Mouse (Mus musculus) forebrain, embryonic 10.5 days (tissue): Measurements from ENCODE around the gene Dcaf15. TPM values are rescaled to one million over a fixed set of nuclear protein-coding genes. Genes with fewer than 3 reads are reported as not detected.

Source experiments
- DNase-seq: peaks from one replicate; pipeline ENCODE4 v3.0.0-alpha.2; 2017; ENCODE audit warnings: low spot score; ENCODE audit errors: extremely low spot score
- H3K27ac ChIP-seq: fragments of 300-500 bp; sonication (generic); 2 replicates; pipeline ENCODE4 v1.5.1; 2016; ENCODE audit warnings: mild to moderate bottlenecking
- H3K27me3 ChIP-seq: fragments of 300-500 bp; sonication (generic); 2 replicates; pipeline ENCODE4 v1.6.1; 2016; ENCODE audit warnings: mild to moderate bottlenecking; ENCODE audit not compliant: poor library complexity, severe bottlenecking
- H3K36me3 ChIP-seq: fragments of 300-500 bp; sonication (generic); replicated peaks from 2 replicates; pipeline ENCODE4 v1.6.1; 2016; ENCODE audit warnings: mild to moderate bottlenecking, moderate library complexity
- H3K4me1 ChIP-seq: fragments of 300-500 bp; sonication (generic); 2 replicates; pipeline ENCODE4 v1.6.1; 2016
- H3K4me3 ChIP-seq: fragments of 300-500 bp; sonication (generic); 2 replicates; pipeline ENCODE4 v1.5.1; 2016; ENCODE audit warnings: mild to moderate bottlenecking, moderate library complexity
- H3K9me3 ChIP-seq: fragments of 300-500 bp; sonication (generic); 2 replicates; pipeline ENCODE4 v1.6.1; 2016; ENCODE audit warnings: mild to moderate bottlenecking, moderate library complexity
- WGBS: fragments of 180-500 bp; shearing (Covaris S2); methylation state at CpG from one replicate; pipeline ENCODE4 v1.1.7; 2016; 5-methylcytosine and 5-hydroxymethylcytosine counted together
- polyA plus RNA-seq: library from polyadenylated mRNA; unstranded; fragments of >200 nt; fragmentation: Nextera tagmentation; extraction: Ambion mirVana; gene quantifications from 2 replicates; pipeline ENCODE4 v1.2.1, GENCODE M21; 2016

Dcaf15 gene
- polyA plus RNA-seq, 1 experiment from 2014 or later, result 18.5 TPM

DNA sequence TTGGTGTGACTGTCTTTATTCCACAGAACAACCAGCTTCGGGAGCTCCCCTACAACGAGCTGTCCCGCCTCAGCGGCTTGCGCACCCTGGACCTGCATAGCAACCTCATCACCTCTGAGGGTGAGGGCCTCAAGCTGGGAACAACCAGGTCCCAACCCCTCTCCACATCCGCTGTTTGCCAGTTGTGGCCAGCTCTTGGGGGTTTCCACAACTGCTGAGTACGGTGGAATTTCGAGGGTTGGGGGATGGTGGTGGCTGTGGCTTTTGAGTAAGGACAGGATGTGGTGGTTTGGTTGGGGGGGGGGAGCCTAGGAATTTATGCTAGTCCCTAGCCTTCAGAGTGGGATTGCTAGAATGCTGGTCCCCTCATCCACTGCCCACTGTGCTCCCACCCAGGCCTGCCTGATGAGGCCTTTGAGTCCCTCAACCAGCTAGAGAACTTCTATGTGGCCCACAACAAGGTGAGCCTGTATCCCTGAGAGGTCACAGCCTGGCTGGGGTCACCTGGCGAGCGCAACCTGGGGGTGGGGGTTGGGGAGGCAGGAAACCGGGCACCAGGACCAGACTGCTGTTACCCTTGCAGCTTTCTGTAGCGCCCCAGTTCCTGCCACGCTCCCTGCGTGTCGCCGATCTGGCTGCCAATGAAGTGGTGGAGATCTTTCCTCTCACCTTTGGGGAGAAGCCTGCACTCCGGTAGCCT is 22.8 kb upstream of the Dcaf15 start:
- Histone ChIP-seq H3K36me3 (peaks cover 9% of the 10 kb centered on the region), H3K27ac (no peak overlapping the region), H3K9me3 (no peaks in the 10 kb centered on the region), H3K4me1 (peaks cover 19% of the 10 kb centered on the region), H3K4me3 (no peak overlapping the region), H3K27me3 (peaks cover 6% of the 10 kb centered on the region; the same call in 1 of the 2 replicates)
- 70% methylated on average over 17 of the region's 17 CpGs for WGBS
- no peak for DNase-seq

- H3K36me3 ChIP-seq, result peaks cover 3% of the 10 kb centered on the region
- H3K27ac ChIP-seq, result no peak overlapping the region
- H3K27me3 ChIP-seq, result peaks cover 6% of the 10 kb centered on the region; the same call in 1 of the 2 replicates
- peaks cover 19% of the 10 kb centered on the region for H3K4me1 ChIP-seq
- H3K9me3 ChIP-seq, result no peaks in the 10 kb centered on the region
- DNase-seq, result no peak
- 81% methylated on average over 2 of the region's 2 CpGs for WGBS
- no peak overlapping the region for H3K4me3 ChIP-seq
Observed at GRCm38 (mm10) chr8:84126742-84127141, 22.2 kb upstream of the Dcaf15 start.

DNA sequence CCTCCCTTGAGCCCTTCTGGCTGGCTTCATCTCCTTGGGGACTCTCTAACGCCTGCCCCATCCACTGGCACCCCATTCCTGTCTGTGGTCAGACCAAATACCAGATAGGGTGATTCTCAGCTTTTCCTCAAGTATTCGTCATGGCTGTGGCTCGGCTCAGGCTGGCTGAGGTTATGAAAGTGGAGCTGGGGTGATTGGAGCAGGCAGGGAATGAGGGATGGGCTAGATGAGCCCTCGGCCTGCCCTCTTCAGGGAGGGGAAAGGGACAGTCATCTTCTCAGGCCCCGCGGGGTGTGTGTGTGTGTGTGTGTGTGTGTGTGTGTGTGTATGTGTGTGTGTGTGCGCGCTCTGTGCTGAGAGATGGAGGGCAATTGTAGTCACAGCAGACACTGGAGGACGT is 21.1 kb upstream of the Dcaf15 start, which contains the start of gene Podnl1:
Podnl1 (plus strand) TSS at position 334 of the 400 bp plus-strand sequence.
- DNase-seq, result no peak

GRCm38 (mm10) chr8:84122151-84122550 is 17.6 kb upstream of the Dcaf15 start:
- no peak for DNase-seq
- H3K36me3 ChIP-seq, result no peaks in the 10 kb centered on the region
- H3K27ac ChIP-seq, result no peak overlapping the region
- H3K4me1 ChIP-seq, result peaks cover 5% of the 10 kb centered on the region; the same call in 1 of the 2 replicates
- no peaks in the 10 kb centered on the region for H3K9me3 ChIP-seq
- no peak overlapping the region for H3K4me3 ChIP-seq
- no peaks in the 10 kb centered on the region for H3K27me3 ChIP-seq
- 84% methylated on average over 3 of the region's 3 CpGs for WGBS

More for the DNA sequence above, 21.1 kb upstream of the Dcaf15 start, which contains the start of gene Podnl1:
- no peaks in the 10 kb centered on the region for H3K27me3 ChIP-seq
- peaks cover 15% of the 10 kb centered on the region for H3K4me1 ChIP-seq
- no peak within 1 kb of the TSS for H3K4me3 ChIP-seq
- H3K9me3 ChIP-seq, result no peaks in the 10 kb centered on the region
- H3K36me3 ChIP-seq, result no peaks in the 10 kb centered on the region
- WGBS, result 71% methylated on average over 9 of the region's 9 CpGs
- H3K27ac ChIP-seq, result no peak within 1 kb of the TSS

GRCm38 (mm10) chr8:84115646-84116045 is 11.1 kb upstream of the Dcaf15 start:
- 90% methylated on average over 6 of the region's 6 CpGs for WGBS
- no peak for DNase-seq

DNA sequence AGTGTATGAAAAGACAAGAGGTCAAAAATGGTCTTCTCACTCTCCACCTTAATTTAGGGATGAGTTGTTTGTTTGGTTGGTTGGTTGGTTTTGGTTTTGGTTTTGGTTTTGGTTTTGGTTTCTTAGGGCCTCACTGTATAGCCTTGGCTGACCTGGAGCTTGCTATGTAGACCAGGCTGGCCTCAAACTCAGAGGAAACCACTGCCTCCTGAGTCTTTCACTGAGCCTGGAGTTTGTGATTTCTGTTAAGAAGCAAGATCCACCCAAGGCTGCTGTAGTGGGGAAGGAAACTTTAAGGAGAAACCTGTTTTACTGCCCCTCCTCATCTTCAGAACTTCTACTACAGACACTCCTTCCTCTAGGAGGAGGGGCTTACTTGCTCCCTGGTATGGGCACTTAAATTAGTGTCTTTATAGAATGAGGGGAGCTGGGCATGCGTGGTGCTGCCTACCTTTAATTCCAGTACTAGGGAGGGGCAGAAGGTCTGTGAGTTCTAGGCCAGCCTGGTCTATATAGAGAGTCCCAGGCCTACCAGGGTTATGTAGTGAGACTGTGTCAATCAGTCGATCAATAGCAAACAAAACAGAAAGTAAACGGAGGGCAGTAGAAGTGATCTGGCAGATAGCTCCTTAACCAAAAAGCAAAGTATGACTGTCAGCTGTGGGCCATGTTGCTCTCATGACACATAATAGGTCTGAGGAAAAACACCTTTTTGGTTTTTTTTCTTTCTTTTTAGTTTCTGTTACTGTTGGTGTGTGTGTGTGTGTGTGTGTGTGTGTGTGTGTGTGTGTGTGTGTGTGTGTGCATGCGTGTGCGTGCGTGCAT is 1.9 kb upstream of the Dcaf15 start:
- Histone ChIP-seq H3K4me3 (no peak overlapping the region), H3K9me3 (no peaks in the 10 kb centered on the region), H3K27me3 (no peaks in the 10 kb centered on the region), H3K4me1 (peaks cover 31% of the 10 kb centered on the region), H3K27ac (no peak overlapping the region), H3K36me3 (peaks cover 18% of the 10 kb centered on the region)
- DNase-seq, result no peak
- WGBS, result 92% methylated on average over 5 of the region's 6 CpGs

More at GRCm38 (mm10) chr8:84115646-84116045, 11.1 kb upstream of the Dcaf15 start:
- Histone ChIP-seq H3K9me3 (no peaks in the 10 kb centered on the region), H3K27me3 (no peaks in the 10 kb centered on the region), H3K36me3 (no peaks in the 10 kb centered on the region), H3K27ac (no peak overlapping the region), H3K4me1 (no peaks in the 10 kb centered on the region), H3K4me3 (no peak overlapping the region)

GRCm38 (mm10) chr8:84105676-84106075 is 1.1 kb upstream of the Dcaf15 start:
- WGBS, result 81% methylated on average over 2 of the region's 2 CpGs

GRCm38 (mm10) chr8:84104221-84104620 is 347 bp downstream of the Dcaf15 start:
- H3K4me1 ChIP-seq, result peaks cover 31% of the 10 kb centered on the region
- H3K4me3 ChIP-seq, result peak overlapping the region; percentile 82
- no peaks in the 10 kb centered on the region for H3K9me3 ChIP-seq
- WGBS, result under 1% methylated on average over 27 of the region's 29 CpGs
- no peaks in the 10 kb centered on the region for H3K27me3 ChIP-seq
- peak; percentile 87 for DNase-seq
- peaks cover 40% of the 10 kb centered on the region for H3K36me3 ChIP-seq
- H3K27ac ChIP-seq, result peak overlapping the region; percentile 99

More at GRCm38 (mm10) chr8:84105676-84106075, 1.1 kb upstream of the Dcaf15 start:
- Histone ChIP-seq H3K36me3 (peaks cover 25% of the 10 kb centered on the region), H3K4me3 (no peak overlapping the region), H3K9me3 (no peaks in the 10 kb centered on the region), H3K4me1 (peaks cover 31% of the 10 kb centered on the region), H3K27me3 (no peaks in the 10 kb centered on the region), H3K27ac (peak overlapping the region; percentile 99; the same call in 1 of the 2 replicates)
- no peak for DNase-seq

GRCm38 (mm10) chr8:84103601-84104000 is 967 bp downstream of the Dcaf15 start:
- DNase-seq, result no peak
- H3K27me3 ChIP-seq, result no peaks in the 10 kb centered on the region
- peaks cover 46% of the 10 kb centered on the region for H3K36me3 ChIP-seq
- H3K4me1 ChIP-seq, result peaks cover 31% of the 10 kb centered on the region
- 72% methylated on average over 3 of the region's 3 CpGs for WGBS
- no peaks in the 10 kb centered on the region for H3K9me3 ChIP-seq
- H3K4me3 ChIP-seq, result peak overlapping the region; percentile 82
- H3K27ac ChIP-seq, result peak overlapping the region; percentile 99

DNA sequence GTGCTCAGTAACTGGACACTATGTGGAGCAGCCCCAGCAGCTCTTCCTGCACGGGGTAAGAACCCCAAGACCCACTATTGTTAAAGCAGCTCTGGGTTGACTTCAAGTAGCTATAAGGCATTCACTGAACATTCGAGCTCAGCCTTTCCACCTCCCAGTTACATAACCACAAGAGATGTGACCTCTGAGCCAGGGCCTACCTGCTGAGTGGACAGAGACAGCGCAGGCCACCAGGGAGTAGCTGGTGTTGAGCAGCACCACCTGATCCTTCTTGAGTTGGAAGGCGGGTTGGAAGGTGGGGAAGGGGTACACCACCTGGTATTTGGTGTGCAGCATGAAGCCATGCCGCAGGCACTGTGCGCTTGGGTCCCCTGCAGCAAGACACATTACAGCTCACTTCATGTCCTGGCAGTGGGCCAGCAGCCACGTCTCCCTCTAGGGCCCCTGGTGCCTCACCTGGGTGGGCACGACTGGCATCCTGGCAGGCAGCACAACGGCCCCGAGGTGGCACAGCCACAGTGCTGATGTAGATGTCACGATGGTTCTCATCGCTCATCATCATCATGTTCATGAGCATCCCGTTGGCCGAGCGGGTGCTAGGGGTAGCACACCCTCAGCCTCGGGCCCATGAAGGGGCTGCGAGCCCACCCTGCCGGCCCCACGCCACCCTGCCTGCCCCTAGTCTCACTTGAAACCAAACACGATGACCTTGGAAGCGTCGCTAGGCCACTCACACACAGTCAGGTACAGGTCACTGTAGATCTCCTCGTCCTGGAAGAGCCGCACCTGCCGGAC is 2.9 kb downstream of the Dcaf15 start:
- no peak for DNase-seq
- Histone ChIP-seq H3K4me1 (peaks cover 31% of the 10 kb centered on the region), H3K36me3 (peaks cover 65% of the 10 kb centered on the region), H3K27me3 (no peaks in the 10 kb centered on the region), H3K4me3 (no peak overlapping the region), H3K9me3 (no peaks in the 10 kb centered on the region), H3K27ac (no peak overlapping the region)
- WGBS, result 94% methylated on average over 25 of the region's 25 CpGs

DNA sequence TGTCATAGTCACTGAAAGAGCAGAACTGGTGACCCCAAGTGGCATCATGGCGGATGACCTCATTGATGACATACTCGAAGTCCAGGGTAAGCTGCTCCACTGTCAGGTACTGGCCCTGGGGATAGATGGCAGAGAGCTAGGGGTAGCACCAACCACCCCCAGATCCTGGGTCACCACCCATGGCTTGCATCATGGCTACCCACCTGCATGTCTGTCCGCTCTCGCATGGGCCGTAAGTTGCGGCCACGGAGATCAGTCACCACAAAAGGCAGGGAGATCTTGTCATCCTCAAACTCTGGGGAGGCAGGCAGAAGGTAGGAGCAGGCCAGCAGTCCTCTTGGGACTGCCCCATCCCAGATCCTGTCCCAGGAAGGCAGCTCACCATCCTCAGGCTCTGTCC is 6.2 kb downstream of the Dcaf15 start:
- H3K4me3 ChIP-seq, result no peak overlapping the region
- 91% methylated on average over 7 of the region's 7 CpGs for WGBS
- no peak for DNase-seq

DNA sequence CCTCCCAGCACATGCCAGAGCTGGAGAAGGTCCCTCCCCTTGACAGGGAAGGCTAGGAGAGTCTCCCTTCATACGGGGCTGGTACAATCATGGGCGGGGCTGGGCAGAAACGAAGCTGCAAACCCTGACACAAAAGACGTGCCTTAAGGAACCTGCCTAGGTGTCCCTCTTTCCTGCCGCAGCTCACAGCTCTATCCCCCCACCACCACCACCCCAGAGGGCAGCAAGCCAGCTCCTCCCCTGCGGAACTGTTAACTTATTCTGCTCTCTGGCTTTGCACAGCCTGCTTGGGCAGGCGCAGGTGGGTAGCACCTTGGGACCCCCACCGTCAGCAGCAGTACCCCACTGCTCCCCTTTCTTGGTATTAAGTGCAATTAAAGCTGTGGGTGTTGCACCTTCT is 8.5 kb downstream of the Dcaf15 start:
- Histone ChIP-seq H3K4me1 (no peaks in the 10 kb centered on the region), H3K27me3 (no peaks in the 10 kb centered on the region), H3K9me3 (no peaks in the 10 kb centered on the region), H3K4me3 (no peak overlapping the region), H3K36me3 (peaks cover 100% of the 10 kb centered on the region), H3K27ac (no peak overlapping the region)
- 74% methylated on average over 8 of the region's 8 CpGs for WGBS
- no peak for DNase-seq

More for the DNA sequence above, 6.2 kb downstream of the Dcaf15 start:
- Histone ChIP-seq H3K9me3 (no peaks in the 10 kb centered on the region), H3K27ac (no peak overlapping the region), H3K36me3 (peaks cover 98% of the 10 kb centered on the region), H3K4me1 (peaks cover 10% of the 10 kb centered on the region), H3K27me3 (no peaks in the 10 kb centered on the region)
